Mouse (Mus musculus) mesoderm, embryonic 11.5 days (tissue): Measurements from ENCODE around the gene Aldh3b2.

Experiments
- DNase-seq: peaks from one replicate; pipeline ENCODE4 v3.0.0-alpha.2; 2012; ENCODE audit warnings: low read depth, low spot score

Aldh3b2 gene

DNA sequence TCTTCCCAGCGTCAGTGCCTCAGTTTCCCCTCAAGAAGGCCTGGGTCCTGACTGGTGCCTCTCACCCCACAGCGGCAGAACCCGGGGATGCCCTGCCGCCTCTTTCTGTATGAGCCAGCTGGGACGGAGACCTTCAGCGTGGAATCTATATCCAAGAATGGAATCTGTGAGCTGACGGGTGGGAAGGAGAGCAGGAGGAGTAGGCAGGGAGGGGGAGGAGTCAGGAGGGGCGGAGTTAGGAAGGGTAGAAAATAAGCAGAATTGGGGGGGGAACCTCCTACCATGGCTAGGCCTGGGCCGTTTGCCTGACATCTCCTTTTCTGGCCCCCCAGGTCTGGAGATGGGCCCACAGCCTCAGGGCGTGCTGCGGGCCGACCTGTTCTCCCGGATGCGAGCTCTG is 15.9 kb downstream of the Aldh3b2 start:
- no peak for DNase-seq

GRCm38 (mm10) chr19:3988750-3989149 is 16.6 kb downstream of the Aldh3b2 start:
- no peak for DNase-seq

GRCm38 (mm10) chr19:3990804-3991203 is 18.7 kb downstream of the Aldh3b2 start:
- DNase-seq: no peak

GRCm38 (mm10) chr19:3991562-3991961 is 19.4 kb downstream of the Aldh3b2 start:
- DNase-seq: no peak

DNA sequence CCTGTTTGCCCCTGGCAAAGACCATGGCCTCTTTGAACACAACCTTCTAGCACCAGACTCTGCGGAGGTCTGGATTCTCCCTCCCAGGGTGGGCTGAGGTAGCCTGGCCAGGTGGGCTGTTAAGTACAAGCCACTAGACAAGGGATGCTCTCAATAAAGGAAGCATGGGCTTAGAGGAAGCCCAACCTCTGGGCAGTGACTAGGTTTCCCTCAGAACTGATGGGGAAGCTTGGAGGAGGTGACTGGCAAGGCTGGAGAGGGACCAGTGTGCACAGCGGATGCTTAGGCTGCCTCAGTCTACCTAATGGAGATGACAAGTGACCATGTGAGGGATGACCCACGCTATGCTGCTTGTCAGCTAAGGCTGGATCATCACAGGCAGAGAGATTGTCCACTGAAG is 19.8 kb downstream of the Aldh3b2 start:
- DNase-seq: no peak

GRCm38 (mm10) chr19:3992416-3992815 is 20.3 kb downstream of the Aldh3b2 start, which contains the start of gene Tbx10:
Tbx10 (plus strand) TSS chr19:3992752.
- DNase-seq: no peak

GRCm38 (mm10) chr19:3994932-3995331 is 22.8 kb downstream of the Aldh3b2 start:
- no peak for DNase-seq

- no peak for DNase-seq
Measured at GRCm38 (mm10) chr19:3995505-3995904, 23.4 kb downstream of the Aldh3b2 start.

GRCm38 (mm10) chr19:3996106-3996505 is 24.0 kb downstream of the Aldh3b2 start:
- DNase-seq: no peak

GRCm38 (mm10) chr19:3996747-3997146 is 24.6 kb downstream of the Aldh3b2 start:
- DNase-seq: no peak

DNA sequence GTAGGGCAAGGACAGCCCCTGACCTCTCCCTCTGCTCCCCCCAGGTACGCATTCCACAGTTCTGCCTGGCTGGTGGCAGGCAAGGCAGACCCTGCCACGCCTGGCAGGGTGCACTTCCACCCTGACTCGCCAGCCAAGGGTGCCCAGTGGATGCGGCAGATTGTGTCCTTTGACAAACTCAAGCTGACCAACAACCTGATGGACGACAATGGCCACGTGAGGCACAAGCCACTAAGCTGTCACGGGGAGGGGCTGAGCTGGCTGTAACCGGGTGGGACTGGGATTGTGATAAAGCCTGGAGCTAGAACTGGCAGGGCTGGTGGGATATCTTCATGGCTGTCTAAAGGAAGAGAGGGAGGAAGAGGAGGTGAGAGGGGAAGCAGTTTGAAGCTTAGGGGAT is 25.1 kb downstream of the Aldh3b2 start:
- no peak for DNase-seq

DNA sequence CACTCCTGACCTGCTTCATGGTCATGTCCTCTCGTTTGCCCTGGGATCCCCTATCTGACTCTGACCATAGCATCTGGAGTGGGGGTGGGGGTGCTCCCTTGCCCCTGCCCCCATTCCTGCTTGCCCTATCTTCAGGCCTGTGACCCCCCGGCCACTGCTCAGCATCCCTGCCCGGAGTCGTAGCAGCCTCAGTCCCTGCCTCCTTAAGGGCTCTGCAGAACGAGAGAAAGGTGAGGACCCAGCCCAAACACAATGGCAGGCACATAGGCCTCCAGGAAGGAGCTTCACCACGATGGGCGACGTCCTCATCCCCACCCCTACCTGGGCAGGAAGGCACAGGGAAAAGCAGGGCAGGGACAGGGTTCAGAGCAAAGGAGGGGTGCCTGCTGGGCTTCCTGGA is 26.2 kb downstream of the Aldh3b2 start:
- DNase-seq: no peak

DNA sequence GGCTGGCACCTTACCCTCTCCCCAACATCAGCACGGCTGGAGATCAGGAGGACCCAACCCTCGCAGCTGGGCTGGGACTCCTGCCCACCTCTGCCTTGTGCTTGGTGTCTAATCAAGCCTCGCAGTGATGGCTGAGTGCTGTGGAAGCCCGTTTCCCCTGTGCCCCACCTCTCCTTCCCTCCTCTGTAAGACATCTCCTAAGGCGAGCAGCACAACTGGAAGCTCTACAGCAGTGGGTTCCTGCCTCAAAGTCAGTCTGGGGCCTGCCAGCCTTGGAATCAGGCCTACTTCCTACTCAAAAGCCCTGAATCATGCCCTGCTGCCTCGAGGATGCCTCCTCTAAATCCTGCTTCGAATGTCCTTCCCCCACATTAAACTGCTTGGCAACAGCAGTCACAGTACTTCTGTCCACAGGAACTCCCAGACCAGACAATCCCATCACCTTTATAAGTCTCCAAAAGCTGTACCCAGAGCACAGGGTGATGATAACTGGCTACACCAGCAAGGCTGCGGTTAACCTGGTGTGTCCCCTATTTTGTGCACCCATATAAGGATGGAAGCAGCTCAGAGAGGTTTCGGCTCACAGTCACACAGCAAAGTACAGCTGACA is 27.1 kb downstream of the Aldh3b2 start:
- DNase-seq: no peak

- peak; percentile 98 for DNase-seq
Measured at GRCm38 (mm10) chr19:4000119-4000900, 28.2 kb downstream of the Aldh3b2 start, which contains the start of the genes Nudt8 and Gm49405. Nudt8 (plus strand) TSS chr19:4000580. Gm49405 (plus strand) TSS chr19:4000626.

- peak; percentile 18 for DNase-seq
Measured at GRCm38 (mm10) chr19:4000949-4001525, 28.9 kb downstream of the Aldh3b2 start.

DNA sequence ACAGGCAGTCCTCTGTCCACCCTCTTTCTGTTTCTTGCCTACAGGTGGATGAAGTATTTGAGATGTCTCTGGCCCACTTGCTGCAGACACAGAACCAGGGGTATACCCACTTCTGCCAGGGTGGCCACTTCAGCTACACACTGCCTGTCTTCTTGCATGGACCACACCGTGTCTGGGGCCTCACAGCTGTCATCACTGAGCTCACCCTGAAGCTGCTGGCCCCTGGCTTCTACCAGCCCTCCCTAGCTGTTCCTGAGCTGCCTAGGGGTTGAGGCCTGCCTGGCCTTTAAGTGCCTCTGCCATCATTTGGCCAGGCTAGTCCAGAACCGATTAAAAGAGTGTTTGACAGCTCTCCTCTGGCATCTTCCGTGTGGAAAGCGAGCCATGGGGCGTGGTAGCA is 29.6 kb downstream of the Aldh3b2 start:
- DNase-seq: no peak

GRCm38 (mm10) chr19:4003112-4003511 is 31.0 kb downstream of the Aldh3b2 start, which contains the start of gene Doc2g:
Doc2g (plus strand) TSS chr19:4003313.
- no peak for DNase-seq

GRCm38 (mm10) chr19:4003641-4004040 is 31.5 kb downstream of the Aldh3b2 start:
- no peak for DNase-seq

- DNase-seq: no peak
Measured at GRCm38 (mm10) chr19:4004331-4004730, 32.2 kb downstream of the Aldh3b2 start.

GRCm38 (mm10) chr19:4005091-4005490 is 33.0 kb downstream of the Aldh3b2 start:
- DNase-seq: no peak

GRCm38 (mm10) chr19:4005971-4006370 is 33.8 kb downstream of the Aldh3b2 start:
- DNase-seq: no peak

- no peak for DNase-seq
Measured at GRCm38 (mm10) chr19:4011086-4011485, 39.0 kb downstream of the Aldh3b2 start.
